Mouse (Mus musculus) frontal cortex, postnatal 36 days (tissue): ENCODE measurements at regions not wholly inside any gene's neighbourhood (a gene's known extent, or its start where the extent isn't known, plus 50 kb on each side); places are given as distances from the start of the nearest gene placed in this dataset.

ENCODE experiments used
- DNase-seq, 2 experiments: peaks; one replicate each; pipeline ENCODE4 v3.0.0; 2022; ENCODE audit warnings: low spot score in 2 of 2

- DNase-seq, result peak in 1 of 2 experiments; percentile 18
Observed at GRCm38 (mm10) chrX:145758406-145758805, 253.4 kb upstream of the Amot start.

GRCm38 (mm10) chrX:145753427-145753826 lies 248.4 kb upstream of the Amot start:
- DNase-seq, result peak in 1 of 2 experiments; percentile 28
